Mouse (Mus musculus) liver, embryonic 11.5 days (tissue): ENCODE data around the gene Csrnp2. TPM values are rescaled to one million over a fixed set of nuclear protein-coding genes. Genes with fewer than 3 reads are reported as not detected.

ENCODE experiments used
- ATAC-seq: fragments of 200-750 bp; cut with Nextera tagmentation; replicated peaks from 2 replicates; pipeline ENCODE4 v1.8.0; 2017; ENCODE audit warnings: moderate number of reproducible peaks, mild to moderate bottlenecking, moderate TSS enrichment, moderate library complexity; ENCODE audit not compliant: low FRiP score
- DNase-seq: peaks from one replicate; pipeline ENCODE4 v3.0.0-alpha.2; 2017; ENCODE audit warnings: low spot score
- H3K27ac ChIP-seq: fragments of 300-500 bp; sonication (generic); 2 replicates; pipeline ENCODE4 v1.5.1; 2014; ENCODE audit warnings: mild to moderate bottlenecking, low read depth, low read length, control low read depth
- H3K27me3 ChIP-seq: fragments of 300-500 bp; sonication (generic); replicated peaks from 2 replicates; pipeline ENCODE4 v1.6.1; 2014; ENCODE audit warnings: low read length, mixed read lengths; ENCODE audit not compliant: control insufficient read depth, insufficient read depth
- H3K36me3 ChIP-seq: fragments of 300-500 bp; sonication (generic); 2 replicates; pipeline ENCODE4 v1.6.1; 2014; ENCODE audit warnings: mild to moderate bottlenecking, low read length, moderate library complexity, mixed read lengths; ENCODE audit not compliant: control insufficient read depth, insufficient read depth
- H3K4me1 ChIP-seq: fragments of 300-500 bp; sonication (generic); replicated peaks from 2 replicates; pipeline ENCODE4 v1.6.1; 2014; ENCODE audit warnings: low read length, mixed read lengths; ENCODE audit not compliant: control insufficient read depth, insufficient read depth
- H3K4me2 ChIP-seq: fragments of 300-500 bp; sonication (generic); 2 replicates; pipeline ENCODE4 v1.6.1; 2014; ENCODE audit warnings: mild to moderate bottlenecking, control low read depth, moderate library complexity
- H3K4me3 ChIP-seq: fragments of 300-500 bp; sonication (generic); 2 replicates; pipeline ENCODE4 v1.5.1; 2014; ENCODE audit warnings: low read depth, low read length, control low read depth
- H3K9ac ChIP-seq: fragments of 300-500 bp; sonication (generic); 2 replicates; pipeline ENCODE4 v1.6.1; 2014; ENCODE audit warnings: low read depth, low read length, control low read depth
- H3K9me3 ChIP-seq: fragments of 300-500 bp; sonication (generic); 2 replicates; pipeline ENCODE4 v1.6.1; 2016; ENCODE audit warnings: low read length, inconsistent platforms, mixed read lengths; ENCODE audit not compliant: control insufficient read depth
- WGBS: fragments of 180-500 bp; shearing (Covaris S2); extraction: QIAGEN DNeasy Blood & Tissue Kit; methylation state at CpG from one replicate; pipeline ENCODE4 v1.1.7; 2014; 5-methylcytosine and 5-hydroxymethylcytosine counted together
- polyA plus RNA-seq: library from polyadenylated mRNA; unstranded; fragments of >200 nt; fragmentation: Nextera tagmentation; extraction: Ambion mirVana; gene quantifications from 2 replicates; pipeline ENCODE4 v1.2.1, GENCODE M21; 2014

Gene Csrnp2
- polyA plus RNA-seq, 1 experiment from 2014 or later, result 7.5 TPM

DNA sequence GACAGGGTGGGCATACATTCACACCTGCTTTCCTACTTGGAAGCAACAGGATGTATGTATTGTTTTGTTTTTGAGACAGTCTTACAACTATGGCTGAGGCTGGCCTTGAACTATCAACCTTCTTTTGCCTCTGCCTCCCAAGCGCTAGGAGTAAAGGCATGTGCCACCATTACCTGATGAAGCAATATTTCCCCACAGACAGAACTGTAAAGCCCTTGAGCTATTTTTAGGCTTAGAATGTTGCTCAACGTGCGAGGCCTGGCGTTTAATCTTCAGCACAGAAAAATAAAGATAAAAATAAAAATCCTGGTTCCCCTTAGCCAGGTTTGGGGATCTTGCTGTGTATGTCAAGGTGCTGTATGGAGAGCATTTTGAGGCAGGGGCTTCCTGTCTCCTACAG lies 59.2 kb downstream of the Csrnp2 start:
- Histone ChIP-seq H3K4me1 (peaks cover 6% of the 10 kb centered on the region), H3K9me3 (no peaks in the 10 kb centered on the region), H3K4me3 (no peak overlapping the region), H3K9ac (no peak overlapping the region), H3K4me2 (no peak overlapping the region), H3K27me3 (no peaks in the 10 kb centered on the region), H3K27ac (no peak overlapping the region), H3K36me3 (no peaks in the 10 kb centered on the region)
- no peak for ATAC-seq
- no peak for DNase-seq
- WGBS, result 61% methylated on average over 4 of the region's 4 CpGs

GRCm38 (mm10) chr15:100433234-100433633 lies 62.1 kb downstream of the Csrnp2 start:
- no peak overlapping the region for H3K9ac ChIP-seq
- 43% methylated on average over 4 of the region's 4 CpGs for WGBS

GRCm38 (mm10) chr15:100429959-100430565 lies 65.2 kb downstream of the Csrnp2 start:
- Histone ChIP-seq H3K4me3 (no peak overlapping the region), H3K9me3 (no peaks in the 10 kb centered on the region), H3K27ac (no peak overlapping the region), H3K36me3 (no peaks in the 10 kb centered on the region), H3K4me1 (peaks cover 6% of the 10 kb centered on the region), H3K27me3 (peaks cover 5% of the 10 kb centered on the region), H3K9ac (no peak overlapping the region), H3K4me2 (no peak overlapping the region)
- ATAC-seq (no peak), DNase-seq (no peak)
- 68% methylated on average over 11 of the region's 11 CpGs for WGBS

More at GRCm38 (mm10) chr15:100433234-100433633, 62.1 kb downstream of the Csrnp2 start:
- H3K27me3 ChIP-seq, result no peaks in the 10 kb centered on the region
- DNase-seq (no peak), ATAC-seq (peak; percentile 79)
- H3K36me3 ChIP-seq, result no peaks in the 10 kb centered on the region
- H3K4me3 ChIP-seq, result no peak overlapping the region
- peaks cover 6% of the 10 kb centered on the region for H3K4me1 ChIP-seq
- no peaks in the 10 kb centered on the region for H3K9me3 ChIP-seq
- H3K4me2 ChIP-seq, result no peak overlapping the region
- no peak overlapping the region for H3K27ac ChIP-seq

Other genes starting within 250 kb of the Csrnp2 start
- gene Tmprss12, start 214.7 kb downstream of the Csrnp2 start, polyA plus RNA-seq, result not detected in 2 replicates
- gene Mettl7a1, start 191.3 kb downstream of the Csrnp2 start, polyA plus RNA-seq, result 4.4 and 5.7 TPM in 2 replicates
- gene Mettl7a3, start 160.6 kb downstream of the Csrnp2 start, polyA plus RNA-seq, result not detected in 2 replicates
- gene Methig1, start 142.3 kb downstream of the Csrnp2 start, polyA plus RNA-seq, result not detected in 2 replicates
- gene Mettl7a2, start 142.3 kb downstream of the Csrnp2 start, polyA plus RNA-seq, result not detected in 2 replicates
- not detected in 2 replicates for gene Higd1c, start 130.9 kb downstream of the Csrnp2 start, polyA plus RNA-seq
- 0.10 TPM in 1 of 2 replicates, not detected in the other for gene Gm5475, start 73.3 kb downstream of the Csrnp2 start, polyA plus RNA-seq
- gene Slc11a2, start 70.4 kb downstream of the Csrnp2 start, polyA plus RNA-seq, result 51.2 and 55.4 TPM in 2 replicates
- gene Letmd1, start 26.5 kb downstream of the Csrnp2 start, polyA plus RNA-seq, result 34.2 and 36.0 TPM in 2 replicates
- 12.8 and 13.0 TPM in 2 replicates for gene Tfcp2, start 56.5 kb upstream of the Csrnp2 start, polyA plus RNA-seq
- 0.92 and 1.2 TPM in 2 replicates for gene Pou6f1, start 104.5 kb upstream of the Csrnp2 start, polyA plus RNA-seq
- gene Dazap2, start 119.9 kb upstream of the Csrnp2 start, polyA plus RNA-seq, result 256 and 274 TPM in 2 replicates
- gene Smagp, start 141.5 kb upstream of the Csrnp2 start, polyA plus RNA-seq, result 14.1 and 15.6 TPM in 2 replicates
- 56.6 and 62.1 TPM in 2 replicates for gene Bin2, start 174.1 kb upstream of the Csrnp2 start, polyA plus RNA-seq
- gene Cela1, start 192.4 kb upstream of the Csrnp2 start, polyA plus RNA-seq, result 10.5 and 13.7 TPM in 2 replicates
- 1.2 and 1.6 TPM in 2 replicates for gene Galnt6, start 233.9 kb upstream of the Csrnp2 start, polyA plus RNA-seq